Mouse (Mus musculus) lung, postnatal 0 days (tissue): ENCODE results near the gene Olfr1264. TPM values are rescaled to one million over a fixed set of nuclear protein-coding genes. Genes with fewer than 3 reads are reported as not detected.

Experiments used
- ATAC-seq: fragments of 200-750 bp; cut with Nextera tagmentation; 2 replicates; pipeline ENCODE4 v1.8.0; 2017; ENCODE audit warnings: moderate library complexity
- DNase-seq: peaks from one replicate; pipeline ENCODE4 v3.0.0-alpha.2; 2016; ENCODE audit warnings: low spot score
- H3K27ac ChIP-seq: fragments of 300-500 bp; sonication (generic); 2 replicates; pipeline ENCODE4 v1.5.1; 2014; ENCODE audit warnings: antibody characterized with exemption, mild to moderate bottlenecking, low read length, mixed read lengths
- H3K27me3 ChIP-seq: fragments of 300-500 bp; sonication (generic); replicated peaks from 2 replicates; pipeline ENCODE4 v1.6.1; 2014; ENCODE audit warnings: low read length, mixed read lengths; ENCODE audit not compliant: insufficient read depth
- H3K36me3 ChIP-seq: fragments of 300-500 bp; sonication (generic); 2 replicates; pipeline ENCODE4 v1.6.1; 2014; ENCODE audit warnings: low read length, mixed read lengths; ENCODE audit not compliant: insufficient read depth
- H3K4me1 ChIP-seq: fragments of 300-500 bp; sonication (generic); 2 replicates; pipeline ENCODE4 v1.6.1; 2014; ENCODE audit warnings: antibody characterized with exemption, low read depth, low read length, mixed read lengths; ENCODE audit not compliant: insufficient read depth
- H3K4me2 ChIP-seq: fragments of 300-500 bp; sonication (generic); replicated peaks from 2 replicates; pipeline ENCODE4 v1.6.1; 2014; ENCODE audit warnings: low read depth, mild to moderate bottlenecking, low read length, moderate library complexity, mixed read lengths
- H3K4me3 ChIP-seq: fragments of 300-500 bp; sonication (generic); 2 replicates; pipeline ENCODE4 v1.5.1; 2014; ENCODE audit warnings: low read depth, low read length
- H3K9ac ChIP-seq: fragments of 300-500 bp; sonication (generic); replicated peaks from 2 replicates; pipeline ENCODE4 v1.6.1; 2014; ENCODE audit warnings: low read depth, mild to moderate bottlenecking
- H3K9me3 ChIP-seq: fragments of 300-500 bp; sonication (generic); 2 replicates; pipeline ENCODE4 v1.6.1; 2016; ENCODE audit warnings: low read length, mixed read lengths
- CTCF ChIP-seq: IDR thresholded peaks from 2 replicates; pipeline ENCODE4 v1.5.1; 2016; ENCODE audit warnings: antibody characterized with exemption, mild to moderate bottlenecking
- EP300 ChIP-seq: IDR thresholded peaks from 2 replicates; pipeline ENCODE4 v1.6.1; 2016; ENCODE audit warnings: antibody characterized with exemption, mild to moderate bottlenecking, control low read depth
- WGBS: fragments of 180-500 bp; shearing (Covaris S2); extraction: QIAGEN DNeasy Blood & Tissue Kit; methylation state at CpG from one replicate; pipeline ENCODE4 v1.1.7; 2014; 5-methylcytosine and 5-hydroxymethylcytosine counted together
- polyA plus RNA-seq: library from polyadenylated mRNA; unstranded; fragments of >200 nt; fragmentation: Nextera tagmentation; extraction: Ambion mirVana; gene quantifications from 2 replicates; pipeline ENCODE4 v1.2.1, GENCODE M21; 2015

Gene Olfr1264
- not detected in 2 replicates for polyA plus RNA-seq

DNA sequence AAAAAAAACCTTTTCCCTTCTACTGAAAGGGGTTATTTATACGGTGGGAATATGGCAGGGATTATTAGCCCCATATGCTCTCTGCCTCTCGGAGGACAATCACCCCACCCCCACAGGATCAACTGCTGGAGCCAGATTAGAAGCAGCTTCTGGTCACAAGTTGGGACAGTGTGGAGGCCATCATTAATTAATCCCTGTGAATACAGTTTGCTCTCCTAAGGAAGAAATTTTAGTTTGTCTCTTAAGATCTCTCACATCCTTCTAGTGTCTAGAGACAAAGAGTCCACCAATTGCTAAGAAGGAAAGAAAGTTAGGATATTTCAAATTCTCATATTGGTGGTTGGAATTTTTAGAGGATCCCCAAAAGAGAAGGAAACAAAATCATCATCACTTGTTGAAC is at the start of gene Olfr1264:
TSS of gene Olfr1264 (minus strand) at position 101 of the 400 bp plus-strand sequence.
- H3K4me3 ChIP-seq, result no peak within 1 kb of the TSS
- TF ChIP-seq CTCF (no peak), EP300 (no peak)
- DNase-seq (no peak), ATAC-seq (no peak)
- H3K4me2 ChIP-seq, result no peak within 1 kb of the TSS
- WGBS, result 77% methylated on average over 2 of the region's 2 CpGs
- H3K9me3 ChIP-seq, result no peaks in the 10 kb centered on the region
- H3K36me3 ChIP-seq, result no peaks in the 10 kb centered on the region
- no peak within 1 kb of the TSS for H3K9ac ChIP-seq
- no peak within 1 kb of the TSS for H3K27ac ChIP-seq
- no peaks in the 10 kb centered on the region for H3K27me3 ChIP-seq
- no peaks in the 10 kb centered on the region for H3K4me1 ChIP-seq

DNA sequence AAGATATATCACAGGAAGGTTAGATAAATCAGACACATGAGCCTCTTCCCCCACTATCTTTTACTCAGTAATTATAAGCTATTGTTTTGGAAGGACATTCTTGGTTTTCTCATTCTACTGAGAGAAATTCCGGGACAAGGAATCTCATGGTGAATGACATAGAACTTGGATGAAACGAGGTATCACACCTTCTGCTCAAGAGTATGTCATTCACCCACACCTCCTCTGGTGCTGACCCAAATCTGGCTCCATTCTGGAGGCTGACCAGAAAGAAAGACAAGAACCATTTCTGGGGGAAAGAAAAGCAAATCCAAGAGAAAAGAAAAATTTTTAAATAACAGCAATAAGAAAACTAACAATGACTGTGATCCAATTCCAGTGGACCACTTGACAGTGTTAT is 44.7 kb upstream of the Olfr1264 start:
- no peak for TF ChIP-seq CTCF
- no peak for TF ChIP-seq EP300
- DNase-seq (no peak), ATAC-seq (no peak)
- no peaks in the 10 kb centered on the region for H3K4me1 ChIP-seq
- H3K4me3 ChIP-seq, result no peak overlapping the region
- no peak overlapping the region for H3K27ac ChIP-seq
- no peaks in the 10 kb centered on the region for H3K27me3 ChIP-seq
- H3K36me3 ChIP-seq, result no peaks in the 10 kb centered on the region
- no peak overlapping the region for H3K9ac ChIP-seq
- 58% methylated on average over 2 of the region's 2 CpGs for WGBS
- H3K4me2 ChIP-seq, result no peak overlapping the region
- no peaks in the 10 kb centered on the region for H3K9me3 ChIP-seq

DNA sequence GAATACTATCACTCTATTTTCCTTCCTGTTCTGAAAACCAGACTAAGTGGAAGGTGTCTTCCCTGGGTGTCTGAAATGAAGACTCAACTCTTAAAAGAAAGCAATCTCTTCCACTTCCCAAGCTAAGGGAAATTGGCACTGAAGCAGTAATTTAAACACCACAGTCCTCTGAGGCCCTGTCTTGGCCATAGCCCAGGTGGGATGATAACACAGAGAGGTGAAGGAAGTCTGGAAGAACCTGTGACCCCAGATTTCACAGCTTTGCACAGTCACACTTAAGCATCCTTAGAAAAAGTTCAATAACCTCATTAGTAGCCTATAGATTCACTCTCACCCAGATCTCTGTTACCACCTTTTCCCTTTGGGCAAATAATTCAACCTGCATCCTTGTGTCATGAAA is 38.1 kb upstream of the Olfr1264 start, which contains the start of gene Olfr140:
TSS of gene Olfr140 (minus strand) at position 101 of the 400 bp plus-strand sequence.
- DNase-seq (no peak), ATAC-seq (no peak)
- Histone ChIP-seq H3K27ac (no peak within 1 kb of the TSS), H3K9ac (no peak within 1 kb of the TSS), H3K36me3 (no peaks in the 10 kb centered on the region), H3K9me3 (no peaks in the 10 kb centered on the region), H3K4me3 (no peak within 1 kb of the TSS), H3K27me3 (no peaks in the 10 kb centered on the region), H3K4me1 (no peaks in the 10 kb centered on the region), H3K4me2 (no peak within 1 kb of the TSS)
- TF ChIP-seq CTCF, result no peak
- no peak for TF ChIP-seq EP300

DNA sequence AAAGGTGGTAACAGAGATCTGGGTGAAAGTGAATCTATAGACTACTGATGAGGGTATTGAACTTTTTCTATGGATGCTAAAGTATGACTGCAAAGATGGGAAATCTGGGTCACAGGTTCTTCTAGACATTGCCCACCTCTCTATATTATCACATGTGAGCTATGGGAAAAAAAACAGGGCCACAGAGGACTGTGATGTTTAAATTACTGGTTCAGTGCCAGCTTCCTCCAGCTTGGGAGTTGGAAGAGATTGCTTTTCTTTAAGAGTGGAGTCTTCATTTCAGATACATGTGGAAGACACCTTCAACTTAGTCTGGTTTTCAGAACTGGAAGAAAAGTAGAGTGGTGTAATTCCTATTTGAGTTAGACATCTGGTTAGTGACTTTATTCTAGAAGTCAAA is 9.7 kb upstream of the Olfr1264 start, which contains the start of gene Olfr1265:
TSS of gene Olfr1265 (plus strand) at position 301 of the 400 bp plus-strand sequence.
- no peaks in the 10 kb centered on the region for H3K4me1 ChIP-seq
- no peak within 1 kb of the TSS for H3K4me2 ChIP-seq

DNA sequence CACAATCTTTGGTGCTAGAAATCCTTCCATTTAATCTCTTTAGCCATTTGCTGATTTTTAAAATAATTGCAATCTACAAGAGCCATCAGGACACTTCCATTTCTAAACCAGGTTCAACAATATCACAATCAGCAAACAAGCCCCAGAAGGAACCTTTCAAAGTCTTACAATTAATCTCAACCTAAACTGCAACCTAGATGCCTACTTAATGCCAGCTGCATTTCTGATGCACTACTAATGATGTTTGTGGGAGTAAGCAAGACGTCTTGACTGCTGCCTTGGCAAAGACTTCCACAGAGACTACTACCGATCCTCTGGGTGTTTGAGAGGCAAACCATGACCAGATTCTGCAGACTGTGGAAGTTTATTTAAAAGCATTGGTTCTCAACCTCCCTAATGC is 13.5 kb downstream of the Olfr1264 start, which contains the start of gene Olfr1263:
TSS of gene Olfr1263 (plus strand) at position 301 of the 400 bp plus-strand sequence.
- Histone ChIP-seq H3K4me3 (no peak within 1 kb of the TSS), H3K27ac (no peak within 1 kb of the TSS), H3K4me1 (no peaks in the 10 kb centered on the region), H3K27me3 (no peaks in the 10 kb centered on the region), H3K9ac (no peak within 1 kb of the TSS), H3K9me3 (no peaks in the 10 kb centered on the region), H3K4me2 (no peak within 1 kb of the TSS), H3K36me3 (no peaks in the 10 kb centered on the region)
- DNase-seq, result no peak
- ATAC-seq, result no peak
- 65% methylated on average over 2 of the region's 2 CpGs for WGBS
- no peak for TF ChIP-seq EP300
- no peak for TF ChIP-seq CTCF

More for the DNA sequence above, 9.7 kb upstream of the Olfr1264 start, which contains the start of gene Olfr1265:
- ATAC-seq, result no peak
- Histone ChIP-seq H3K4me3 (no peak within 1 kb of the TSS), H3K36me3 (no peaks in the 10 kb centered on the region), H3K9me3 (no peaks in the 10 kb centered on the region), H3K9ac (no peak within 1 kb of the TSS), H3K27ac (no peak within 1 kb of the TSS), H3K27me3 (no peaks in the 10 kb centered on the region)
- TF ChIP-seq EP300 (no peak), CTCF (no peak)
- no peak for DNase-seq

DNA sequence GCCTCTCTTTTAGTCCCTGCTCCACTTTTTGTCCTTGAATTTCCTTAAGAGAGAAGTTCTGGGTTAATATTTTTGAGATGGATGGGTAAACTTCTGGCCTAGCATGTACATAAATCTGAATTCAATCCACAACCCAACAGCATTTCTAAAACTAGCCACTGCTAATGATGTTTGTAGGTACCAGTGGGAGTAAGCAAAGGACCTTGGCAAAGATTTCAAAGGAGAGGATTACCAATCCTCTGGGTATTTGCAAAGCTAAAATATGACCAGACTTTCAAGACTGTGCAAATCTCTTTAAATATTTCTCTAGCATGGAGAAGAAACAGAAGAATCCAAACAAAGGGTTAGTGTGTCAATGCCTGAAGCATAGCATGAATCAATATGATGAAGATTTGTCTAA is 25.5 kb downstream of the Olfr1264 start, which contains the start of gene Olfr1262:
TSS of gene Olfr1262 (plus strand) at position 301 of the 400 bp plus-strand sequence.
- Histone ChIP-seq H3K4me1 (no peaks in the 10 kb centered on the region), H3K4me3 (no peak within 1 kb of the TSS), H3K9me3 (no peaks in the 10 kb centered on the region), H3K36me3 (no peaks in the 10 kb centered on the region), H3K27ac (no peak within 1 kb of the TSS), H3K27me3 (no peaks in the 10 kb centered on the region), H3K4me2 (no peak within 1 kb of the TSS), H3K9ac (no peak within 1 kb of the TSS)
- no peak for TF ChIP-seq CTCF
- no peak for TF ChIP-seq EP300
- DNase-seq (no peak), ATAC-seq (no peak)

DNA sequence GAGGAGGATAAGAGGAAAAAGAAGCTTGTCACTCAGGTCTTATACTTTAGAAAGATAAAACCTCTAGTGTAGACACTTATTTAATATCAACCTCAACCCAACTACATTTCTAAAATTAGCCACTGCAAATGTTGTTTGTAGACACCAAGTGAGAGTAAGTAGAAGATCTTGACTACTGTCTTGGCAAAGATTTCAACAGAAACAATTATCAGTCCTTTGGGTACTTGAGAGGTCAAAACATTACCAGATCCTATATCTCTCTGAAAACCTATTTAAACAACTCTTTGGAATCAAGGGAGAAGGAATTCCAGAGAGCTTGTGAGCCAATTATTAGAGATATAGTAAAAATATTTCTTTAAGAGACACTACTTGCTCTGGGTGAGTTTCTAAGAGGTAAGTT is 34.5 kb downstream of the Olfr1264 start, which contains the start of gene Olfr1261:
TSS of gene Olfr1261 (plus strand) at position 301 of the 400 bp plus-strand sequence.
- Histone ChIP-seq H3K4me2 (no peak within 1 kb of the TSS), H3K4me3 (no peak within 1 kb of the TSS), H3K27ac (no peak within 1 kb of the TSS), H3K4me1 (no peaks in the 10 kb centered on the region), H3K9me3 (no peaks in the 10 kb centered on the region), H3K27me3 (no peaks in the 10 kb centered on the region), H3K36me3 (no peaks in the 10 kb centered on the region), H3K9ac (no peak within 1 kb of the TSS)
- no peak for ATAC-seq
- DNase-seq, result no peak
- TF ChIP-seq EP300 (no peak), CTCF (no peak)
